Mouse (Mus musculus) erythroblast, embryonic 14.5 days (primary cell): Measurements from ENCODE around the gene Ksr1. TPM values are rescaled to one million over a fixed set of nuclear protein-coding genes. Genes with fewer than 3 reads are reported as not detected.

Experiments used
- H3K27me3 ChIP-seq: 2 replicates; pipeline ENCODE4 v1.6.1; 2012; ENCODE audit warnings: inconsistent platforms; ENCODE audit not compliant: control insufficient read depth
- H3K36me3 ChIP-seq: 2 replicates; pipeline ENCODE4 v1.6.1; 2012; ENCODE audit warnings: mild to moderate bottlenecking, inconsistent platforms; ENCODE audit not compliant: control insufficient read depth
- H3K4me1 ChIP-seq: 2 replicates; pipeline ENCODE4 v1.6.1; 2012; ENCODE audit warnings: inconsistent platforms; ENCODE audit not compliant: control insufficient read depth
- H3K4me3 ChIP-seq: replicated peaks from 2 replicates; pipeline ENCODE3; 2012; ENCODE audit warnings: moderate library complexity, mild to moderate bottlenecking, inconsistent platforms
- H3K9me3 ChIP-seq: 2 replicates; pipeline ENCODE4 v1.6.1; 2012; ENCODE audit warnings: low read length, inconsistent platforms, mixed read lengths; ENCODE audit not compliant: control insufficient read depth
- GATA1 ChIP-seq: IDR thresholded peaks from 2 replicates; pipeline ENCODE4 v1.6.1; 2012; ENCODE audit warnings: low read length, inconsistent platforms, mixed read lengths
- TAL1 ChIP-seq: IDR thresholded peaks from 3 replicates; pipeline ENCODE4 v1.6.1; 2012; ENCODE audit warnings: low read length, inconsistent platforms, mixed read lengths
- polyA plus RNA-seq: library from polyadenylated mRNA; stranded (reverse); fragments of >175 nt; gene quantifications from 2 replicates; pipeline ENCODE4 v1.2.3, GENCODE M21; 2012

The Ksr1 gene
- polyA plus RNA-seq, 1 experiment = 4.4 TPM

GRCm38 (mm10) chr11:79182881-79183280 lies 36.7 kb upstream of the Ksr1 start:
- Histone ChIP-seq H3K27me3 (no peaks in the 10 kb centered on the region), H3K4me1 (no peaks in the 10 kb centered on the region), H3K4me3 (no peak overlapping the region), H3K9me3 (no peaks in the 10 kb centered on the region), H3K36me3 (no peaks in the 10 kb centered on the region)
- no peak for TF ChIP-seq TAL1
- TF ChIP-seq GATA1 = no peak

- H3K4me3 ChIP-seq = no peak overlapping the region
Observed at GRCm38 (mm10) chr11:79181914-79182313, 35.7 kb upstream of the Ksr1 start.

GRCm38 (mm10) chr11:79176687-79177086 lies 30.5 kb upstream of the Ksr1 start:
- no peaks in the 10 kb centered on the region for H3K4me1 ChIP-seq
- TF ChIP-seq TAL1 = no peak
- no peak for TF ChIP-seq GATA1
- no peaks in the 10 kb centered on the region for H3K9me3 ChIP-seq
- no peaks in the 10 kb centered on the region for H3K36me3 ChIP-seq
- no peaks in the 10 kb centered on the region for H3K27me3 ChIP-seq
- H3K4me3 ChIP-seq = no peak overlapping the region

More at GRCm38 (mm10) chr11:79181914-79182313, 35.7 kb upstream of the Ksr1 start:
- TF ChIP-seq TAL1 = no peak
- no peak for TF ChIP-seq GATA1
- Histone ChIP-seq H3K36me3 (no peaks in the 10 kb centered on the region), H3K9me3 (no peaks in the 10 kb centered on the region), H3K4me1 (no peaks in the 10 kb centered on the region), H3K27me3 (no peaks in the 10 kb centered on the region)

- Histone ChIP-seq H3K36me3 (no peaks in the 10 kb centered on the region), H3K9me3 (no peaks in the 10 kb centered on the region), H3K4me3 (no peak overlapping the region), H3K27me3 (no peaks in the 10 kb centered on the region), H3K4me1 (no peaks in the 10 kb centered on the region; the same call in 1 of the 2 replicates)
- TF ChIP-seq GATA1 (no peak), TAL1 (no peak)
Observed at GRCm38 (mm10) chr11:79172054-79172453, 25.8 kb upstream of the Ksr1 start.

- no peak for TF ChIP-seq GATA1
- TF ChIP-seq TAL1 = no peak
- H3K4me3 ChIP-seq = no peak overlapping the region
- no peaks in the 10 kb centered on the region for H3K27me3 ChIP-seq
- H3K36me3 ChIP-seq = no peaks in the 10 kb centered on the region
- H3K4me1 ChIP-seq = no peaks in the 10 kb centered on the region; the same call in 1 of the 2 replicates
- H3K9me3 ChIP-seq = no peaks in the 10 kb centered on the region
Observed at GRCm38 (mm10) chr11:79166582-79167300, 20.5 kb upstream of the Ksr1 start.

GRCm38 (mm10) chr11:79161077-79161758 lies 15.0 kb upstream of the Ksr1 start:
- H3K36me3 ChIP-seq = no peaks in the 10 kb centered on the region
- no peaks in the 10 kb centered on the region for H3K4me1 ChIP-seq
- TF ChIP-seq TAL1 (no peak), GATA1 (no peak)
- H3K27me3 ChIP-seq = no peaks in the 10 kb centered on the region
- no peaks in the 10 kb centered on the region for H3K9me3 ChIP-seq
- H3K4me3 ChIP-seq = no peak overlapping the region

- Histone ChIP-seq H3K4me3 (no peak overlapping the region), H3K9me3 (no peaks in the 10 kb centered on the region), H3K4me1 (no peaks in the 10 kb centered on the region), H3K36me3 (no peaks in the 10 kb centered on the region), H3K27me3 (no peaks in the 10 kb centered on the region)
- TF ChIP-seq GATA1 = no peak
- TF ChIP-seq TAL1 = no peak
Observed at GRCm38 (mm10) chr11:79160127-79160526, 13.9 kb upstream of the Ksr1 start.

GRCm38 (mm10) chr11:79157729-79158128 lies 11.5 kb upstream of the Ksr1 start:
- Histone ChIP-seq H3K27me3 (no peaks in the 10 kb centered on the region), H3K4me3 (no peak overlapping the region), H3K4me1 (peaks cover under 1% of the 10 kb centered on the region; the same call in 1 of the 2 replicates), H3K36me3 (no peaks in the 10 kb centered on the region), H3K9me3 (no peaks in the 10 kb centered on the region)
- TF ChIP-seq GATA1 (no peak), TAL1 (no peak)

GRCm38 (mm10) chr11:79155348-79155747 lies 9.1 kb upstream of the Ksr1 start:
- Histone ChIP-seq H3K27me3 (no peaks in the 10 kb centered on the region), H3K36me3 (no peaks in the 10 kb centered on the region), H3K9me3 (no peaks in the 10 kb centered on the region), H3K4me3 (no peak overlapping the region), H3K4me1 (peaks cover 2% of the 10 kb centered on the region)
- TF ChIP-seq TAL1 (no peak), GATA1 (no peak)
